Mouse (Mus musculus) gastrocnemius, postnatal 14 days (tissue): ENCODE results near the gene Rnase4. TPM values are rescaled to one million over a fixed set of nuclear protein-coding genes. Genes with fewer than 3 reads are reported as not detected.

Source experiments
- DNase-seq: peaks from one replicate; pipeline ENCODE4 v3.0.0; 2021; ENCODE audit warnings: mixed read lengths
- intact Hi-C: fragments of 180-260 bp; cut with DNase I; formaldehyde crosslinking; loops from one replicate; pipeline ENCODE4 v1.15.1; 2025; ENCODE audit warnings: low total_unique reads
- long read RNA-seq, 2 experiments: library from polyadenylated mRNA; stranded (forward); transcript quantifications; one replicate each; pipeline ENCODE4 v2.0.0; 2021
- total RNA-seq, 2 experiments: library from RNA; stranded (reverse); gene quantifications; 2 replicates each; pipeline ENCODE4 v1.2.3; 2021

Gene Rnase4
- 10 to 100 TPM; 46.5 to 51.1 TPM for total RNA-seq
- long read RNA-seq, experiment 1, transcript Rnase4-201 (2 exons, 1,518 nt) = major isoform, 10 of 13 reads
- long read RNA-seq, experiment 1, partial matches to known transcripts = 2 of 13 reads
- long read RNA-seq, experiment 1, other reads (novel, unspliced or antisense) = 0 of 13 reads
- long read RNA-seq, experiment 2, transcript Rnase4-201 (2 exons, 1,518 nt) = major isoform, 9 of 9 reads
- long read RNA-seq, experiment 2, partial matches to known transcripts = 0 of 9 reads
- long read RNA-seq, experiment 2, other reads (novel, unspliced or antisense) = 0 of 9 reads

DNA sequence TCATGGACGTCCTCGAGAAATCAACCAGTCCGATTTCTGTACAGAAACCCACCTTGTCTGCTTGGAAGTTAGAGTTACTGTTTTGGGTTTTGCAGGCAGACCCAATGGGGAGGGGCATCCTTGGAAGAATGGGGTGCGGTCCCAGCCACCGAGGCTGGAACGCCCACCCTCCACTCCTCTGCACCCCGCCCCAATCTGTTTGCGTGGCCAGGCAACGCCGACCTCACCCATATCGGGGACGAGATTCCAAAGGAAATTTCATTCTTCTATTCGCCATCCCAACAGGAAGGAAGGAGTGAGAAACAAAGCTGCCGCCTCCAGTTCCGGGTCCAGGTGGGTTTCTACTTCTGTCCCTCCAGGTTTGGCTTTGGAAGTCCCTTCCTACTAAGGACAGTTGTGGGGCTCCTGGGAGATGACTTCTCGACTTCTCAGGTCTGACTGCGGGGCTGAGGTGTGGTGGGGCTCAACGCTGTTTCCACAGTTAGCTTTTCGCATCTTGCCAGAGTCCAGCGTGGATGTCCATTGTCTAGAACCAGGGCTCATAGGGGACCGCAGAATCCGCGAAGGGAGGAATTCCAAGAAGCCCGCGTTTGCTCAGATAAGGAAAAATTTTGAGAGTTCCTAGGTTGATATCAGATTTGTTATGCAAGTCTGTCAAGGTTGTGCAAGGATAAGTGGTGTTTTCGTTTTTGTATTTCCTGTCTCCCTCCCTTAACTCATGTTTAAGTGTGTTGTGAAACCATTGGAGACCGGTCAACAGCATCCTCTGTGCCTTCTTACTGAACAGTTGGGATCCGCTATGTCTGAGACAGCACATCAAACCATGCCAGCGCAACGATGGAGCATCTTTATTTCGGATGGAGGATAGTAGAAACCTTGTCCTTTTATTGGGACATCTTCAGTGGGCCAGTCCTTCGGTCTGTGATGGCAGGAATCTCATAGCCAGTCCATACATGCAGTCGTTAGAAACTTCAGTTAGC, at the start of gene Rnase4, which contains the start of gene Ang:
Gene Rnase4, plus strand, starts transcription at position 157 of the 980 bp plus-strand sequence.
Gene Ang, plus strand, starts transcription at position 230 of the 980 bp plus-strand sequence.
- intact Hi-C loops = loop anchor here (10.0 kb wide), 1 partner anchor 286 kb away; the partner anchor contains the start of genes Ccnb1ip1 and Parp2
- peak; percentile 79 for DNase-seq

DNA sequence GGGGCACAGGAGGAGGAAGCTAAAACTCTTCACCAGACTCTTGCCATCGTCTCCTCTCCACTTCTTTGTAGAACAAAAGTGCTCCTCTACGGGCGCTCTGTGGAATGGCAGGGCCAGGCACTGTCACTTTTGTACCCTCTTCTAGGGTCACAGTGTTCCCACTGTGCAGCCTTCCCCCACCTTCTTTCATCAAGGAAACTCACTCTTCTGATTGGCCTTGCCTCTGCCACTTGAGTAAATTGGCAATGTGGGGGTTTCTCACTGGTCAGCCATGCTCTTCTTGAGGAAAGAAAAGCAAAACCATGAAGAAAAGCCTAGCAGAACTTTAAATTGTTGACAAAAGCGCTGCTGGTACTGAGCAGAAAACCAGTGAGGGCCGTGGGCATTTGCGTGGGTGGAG, 49.1 kb upstream of the Rnase4 start, which contains the start of gene Rnase9:
Gene Rnase9, minus strand, starts transcription at position 101 of the 400 bp plus-strand sequence.
- intact Hi-C loops = no loop called here
- no peak for DNase-seq

DNA sequence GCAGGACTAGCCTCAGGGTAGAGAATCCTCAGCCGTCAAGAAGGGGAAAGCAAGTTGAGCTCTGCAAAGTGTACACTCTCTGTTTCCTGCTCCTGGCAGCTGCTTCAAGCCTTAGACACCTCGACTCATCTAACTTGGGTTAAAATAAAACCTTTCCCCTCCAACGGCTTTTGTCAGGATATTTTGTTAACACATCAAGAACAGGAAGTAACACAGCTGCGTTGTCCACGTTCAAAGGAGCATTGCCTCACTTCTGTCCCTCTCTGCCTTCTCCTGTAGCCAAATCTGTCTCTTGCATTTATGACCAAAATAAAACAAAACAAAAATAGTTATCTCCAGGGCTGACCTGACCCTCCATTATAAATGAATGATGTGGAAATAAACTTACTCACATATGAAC, 43.0 kb upstream of the Rnase4 start:
- intact Hi-C loops = no loop called here
- no peak for DNase-seq

DNA sequence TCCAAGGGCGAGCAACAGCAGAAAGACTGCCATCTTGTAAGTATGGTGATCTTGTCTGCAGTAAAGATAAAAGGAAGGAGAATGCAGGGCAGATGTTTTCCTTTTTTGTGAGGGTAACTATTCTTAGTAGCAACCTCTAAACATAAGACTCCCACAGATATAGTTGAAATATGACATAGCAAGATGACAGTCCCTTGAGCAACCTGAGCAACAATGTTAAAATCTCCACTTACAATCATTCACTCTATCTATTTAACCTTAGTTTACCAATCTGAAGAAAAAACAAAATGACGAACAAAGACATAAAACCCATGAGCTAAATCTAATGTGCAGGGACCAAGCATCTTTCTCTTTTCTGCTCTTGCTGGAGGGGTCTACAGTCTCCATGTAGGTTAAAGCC, 40.8 kb upstream of the Rnase4 start, which contains the start of gene Rnase11:
Gene Rnase11, minus strand, starts transcription at position 101 of the 400 bp plus-strand sequence.
- DNase-seq = no peak
- intact Hi-C loops = no loop called here

DNA sequence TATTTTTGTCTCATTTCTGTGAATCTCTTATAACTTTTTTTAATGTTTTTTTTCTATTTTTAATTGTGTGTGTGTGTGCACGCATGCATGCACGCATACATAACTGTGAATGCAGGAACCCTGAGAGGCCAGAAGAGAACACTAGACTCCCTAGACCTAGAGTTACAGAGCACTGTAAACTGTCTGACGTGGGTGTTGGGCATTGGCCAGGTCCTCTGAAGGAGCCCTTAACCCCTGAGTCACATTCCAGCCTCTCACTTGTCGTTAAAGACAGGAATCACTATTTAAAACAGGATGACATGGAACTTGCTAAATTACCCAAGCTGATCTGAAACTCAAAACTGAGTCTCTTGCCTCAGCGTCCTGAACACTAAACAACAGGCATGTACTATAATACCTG, 38.9 kb upstream of the Rnase4 start:
- intact Hi-C loops = no loop called here
- DNase-seq = no peak

DNA sequence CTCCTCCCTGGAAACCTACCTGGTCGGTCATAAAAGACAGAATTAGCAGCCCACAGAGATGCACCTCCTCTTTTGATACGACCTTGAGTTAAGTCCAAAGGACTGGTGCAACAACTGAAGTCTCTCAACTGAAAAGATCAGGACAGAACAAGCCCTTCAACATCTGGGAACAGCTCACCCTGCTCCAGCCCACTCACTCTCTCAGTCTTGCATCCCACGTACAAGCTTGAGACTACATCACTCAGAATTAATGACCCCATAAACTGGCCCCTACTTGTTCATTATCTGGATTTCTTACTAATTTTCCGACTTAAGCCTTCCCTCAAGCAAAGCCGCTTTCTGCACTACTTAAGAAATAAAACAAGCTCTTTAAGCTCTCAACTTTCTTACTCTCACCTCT, 37.7 kb upstream of the Rnase4 start:
- DNase-seq = no peak
- intact Hi-C loops = no loop called here

DNA sequence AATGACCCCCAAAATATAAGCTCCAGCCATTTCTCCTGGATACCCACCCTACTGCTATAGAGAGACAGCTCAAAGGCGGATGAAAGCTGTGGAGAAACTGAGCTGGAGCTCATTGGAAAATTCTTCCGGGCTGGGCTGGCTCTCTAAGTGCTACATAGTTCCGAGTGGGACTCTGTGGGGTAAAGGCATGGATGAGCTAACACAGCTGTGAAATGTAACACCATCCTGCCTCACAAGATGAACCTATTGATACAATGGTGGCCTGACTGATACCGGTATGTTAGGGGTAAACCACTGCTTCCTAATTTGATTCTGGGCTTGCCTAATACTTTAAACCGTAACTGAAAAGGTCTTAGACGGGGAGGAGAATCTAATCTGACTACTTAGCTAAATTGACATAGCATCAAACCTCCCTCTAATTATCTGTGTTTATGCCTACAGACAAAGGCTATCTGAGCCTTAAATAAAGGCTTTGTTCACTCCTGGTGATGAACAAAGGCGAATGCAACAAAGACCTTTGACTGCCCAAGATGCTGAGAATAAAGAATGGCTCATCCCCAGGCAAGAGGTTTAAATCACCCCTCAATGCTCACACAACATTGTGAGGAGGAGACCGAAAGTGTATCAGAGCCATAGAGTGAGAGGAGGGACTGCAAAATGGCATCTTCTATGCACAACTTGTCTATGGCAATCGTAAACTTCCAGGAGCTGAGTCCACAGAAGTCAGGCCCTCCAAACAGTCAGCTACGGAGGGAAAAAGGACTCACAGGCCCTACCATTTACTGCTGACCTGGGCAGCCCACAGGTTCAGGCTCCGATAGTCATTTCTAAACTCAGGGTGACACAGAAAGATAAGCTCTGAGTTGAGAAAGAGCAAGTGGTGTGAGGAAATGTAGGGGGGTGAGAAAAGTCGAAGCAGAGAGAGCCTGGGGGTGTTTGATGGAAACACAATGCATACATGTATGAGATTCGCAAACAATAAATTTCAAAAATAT, 36.3 kb upstream of the Rnase4 start:
- DNase-seq = no peak
- intact Hi-C loops = no loop called here

DNA sequence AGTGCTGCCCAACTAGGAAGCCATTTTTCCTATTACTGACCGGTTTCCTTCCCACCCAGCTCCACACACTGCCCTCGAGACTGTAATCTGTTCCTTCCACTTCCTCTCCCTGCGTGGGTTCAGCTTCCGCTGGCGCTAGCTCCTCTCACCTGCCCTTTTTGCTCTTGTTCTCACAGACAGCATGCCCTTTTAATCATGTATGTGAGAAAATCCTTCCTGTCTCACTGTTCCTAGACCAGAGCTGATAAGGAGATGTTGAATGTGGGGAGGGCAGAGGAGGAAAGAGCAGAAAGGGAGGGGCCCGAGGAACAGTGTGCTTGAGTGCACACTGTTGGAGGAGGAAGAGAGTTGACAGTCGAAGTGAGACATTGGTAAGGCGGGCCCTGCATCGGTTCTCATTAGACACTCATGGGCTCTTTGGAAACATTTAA, 33.5 kb upstream of the Rnase4 start, which contains the start of gene Rnase12:
Gene Rnase12, minus strand, starts transcription at position 261 of the 431 bp plus-strand sequence.
- intact Hi-C loops = no loop called here
- DNase-seq = no peak

DNA sequence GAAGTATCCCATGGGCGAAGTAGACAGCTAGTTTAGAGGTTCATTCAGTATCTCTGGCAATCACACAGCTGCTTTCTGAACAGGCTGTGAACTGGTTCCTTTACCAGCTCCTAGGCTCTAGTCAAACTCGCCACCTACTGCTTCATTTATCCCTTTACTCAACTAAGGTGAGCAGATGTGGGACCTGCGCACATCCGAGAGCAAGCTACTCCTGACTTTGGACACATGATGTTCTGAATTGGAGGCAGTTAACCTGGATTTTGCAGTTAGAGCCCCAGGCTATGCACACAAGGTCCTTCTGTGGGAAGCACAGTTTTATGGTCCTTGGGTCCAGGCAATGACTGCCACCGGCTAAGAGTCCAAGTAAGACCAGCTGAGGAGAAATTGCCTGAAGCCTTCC, 30.1 kb upstream of the Rnase4 start:
- intact Hi-C loops = loop anchor here (5.0 to 10.0 kb wide), 2 partner anchors 33 to 256 kb away; partner anchors contain the start of genes Ccnb1ip1 and Parp2

DNA sequence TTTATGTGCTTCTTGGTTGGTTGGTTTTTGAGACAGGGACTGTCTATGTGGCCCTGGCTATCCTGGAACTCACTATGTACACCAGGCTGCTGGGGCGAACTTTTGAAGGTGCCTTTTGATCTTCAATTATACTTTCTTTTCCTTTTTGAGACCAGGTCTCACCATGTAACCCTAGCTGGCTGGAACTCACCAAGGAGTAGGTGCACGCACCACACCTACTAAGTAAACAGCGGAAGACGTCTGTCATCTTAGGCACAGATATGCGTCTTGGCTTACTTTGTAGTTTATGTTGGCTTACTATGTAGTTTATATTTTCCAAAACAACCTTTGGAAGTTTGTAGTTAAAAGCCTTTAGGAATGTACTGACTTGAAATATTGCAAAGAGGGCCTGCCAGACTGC, 21.9 kb upstream of the Rnase4 start:
- intact Hi-C loops = loop anchor here (10.0 kb wide), 1 partner anchor 264 kb away; the partner anchor contains the start of genes Ccnb1ip1 and Parp2
- DNase-seq = no peak

More for the DNA sequence above, 30.1 kb upstream of the Rnase4 start:
- DNase-seq = no peak

DNA sequence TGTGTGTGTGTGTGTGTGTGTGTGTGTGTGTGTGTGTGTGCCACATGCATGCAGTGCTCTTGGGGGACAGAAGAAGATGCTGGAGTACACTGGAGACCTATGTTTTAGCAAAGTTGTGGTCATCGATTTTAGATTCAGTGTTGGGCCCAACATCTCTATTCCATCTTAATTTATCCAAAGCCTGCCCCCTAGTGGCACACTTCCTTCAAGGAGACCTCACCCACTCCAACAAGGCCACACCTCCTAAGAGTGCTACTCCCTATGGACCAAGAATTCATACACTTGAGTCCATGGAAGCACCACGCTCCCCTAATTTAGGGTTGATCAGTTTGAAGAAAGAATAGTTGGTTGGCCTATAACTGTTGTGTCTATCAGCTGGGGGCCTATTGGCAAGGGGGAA, 21.3 kb upstream of the Rnase4 start:
- intact Hi-C loops = loop anchor here (10.0 kb wide), 1 partner anchor 265 kb away; the partner anchor contains the start of genes Ccnb1ip1 and Parp2
- DNase-seq = no peak

DNA sequence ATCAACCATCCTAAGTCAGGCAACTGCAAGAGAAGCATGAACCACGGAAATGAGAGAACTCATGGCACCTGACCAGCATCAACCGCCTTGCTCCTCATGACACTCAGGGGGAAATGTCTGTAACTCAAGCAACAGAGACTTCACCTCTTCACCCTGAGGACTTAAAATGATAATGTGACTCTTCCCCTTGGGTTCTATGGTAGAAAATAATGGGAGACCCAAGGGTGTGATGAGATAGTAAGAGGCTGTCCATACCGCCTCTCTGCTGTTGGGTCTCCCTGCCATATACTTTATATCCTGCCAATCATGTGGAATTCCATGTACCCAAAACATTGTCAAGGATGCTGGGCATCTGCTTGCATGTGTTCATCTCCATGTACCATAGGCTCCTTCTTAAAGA, 16.5 kb upstream of the Rnase4 start, which contains the start of gene Olfr750:
Gene Olfr750, minus strand, starts transcription at position 101 of the 400 bp plus-strand sequence.
- intact Hi-C loops = no loop called here
- DNase-seq = no peak

DNA sequence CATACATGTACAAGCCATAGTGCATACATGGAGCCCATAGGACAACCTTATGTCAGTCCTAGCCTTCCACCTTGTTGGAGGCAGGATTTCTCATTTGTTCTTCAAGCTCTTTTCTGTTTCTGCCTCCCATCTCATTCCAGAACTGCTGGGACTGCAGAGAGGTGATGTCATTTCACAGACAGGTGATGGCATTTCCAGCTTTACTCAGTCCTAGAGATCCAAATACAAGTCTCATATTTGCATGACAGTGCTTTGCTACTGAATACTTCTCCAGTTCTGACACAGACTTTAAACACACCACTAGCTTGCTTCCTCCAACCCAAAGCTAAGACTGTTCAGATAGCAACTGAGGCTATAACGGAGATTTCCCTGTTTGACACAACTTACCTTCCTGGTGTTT, 11.7 kb upstream of the Rnase4 start:
- intact Hi-C loops = no loop called here
- no peak for DNase-seq

DNA sequence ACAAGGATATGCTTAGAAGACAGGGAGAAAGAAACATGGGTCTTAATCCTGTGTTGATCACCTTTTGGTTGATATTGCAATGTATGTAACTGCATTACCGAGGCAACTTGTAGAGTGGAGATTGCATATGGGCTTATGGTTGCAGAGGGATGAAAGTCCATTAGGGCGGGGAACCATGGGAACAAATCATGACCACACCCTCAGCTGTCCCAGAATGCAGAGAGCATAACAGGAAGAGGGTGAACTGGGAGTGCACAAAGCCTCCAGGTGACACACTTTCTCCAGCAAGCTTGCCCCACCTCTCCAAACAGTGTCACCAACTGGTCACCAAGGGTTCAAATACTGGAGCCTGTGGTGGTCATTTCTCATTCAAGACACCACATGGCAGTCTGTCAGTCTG, 9.8 kb upstream of the Rnase4 start:
- intact Hi-C loops = no loop called here
- no peak for DNase-seq

DNA sequence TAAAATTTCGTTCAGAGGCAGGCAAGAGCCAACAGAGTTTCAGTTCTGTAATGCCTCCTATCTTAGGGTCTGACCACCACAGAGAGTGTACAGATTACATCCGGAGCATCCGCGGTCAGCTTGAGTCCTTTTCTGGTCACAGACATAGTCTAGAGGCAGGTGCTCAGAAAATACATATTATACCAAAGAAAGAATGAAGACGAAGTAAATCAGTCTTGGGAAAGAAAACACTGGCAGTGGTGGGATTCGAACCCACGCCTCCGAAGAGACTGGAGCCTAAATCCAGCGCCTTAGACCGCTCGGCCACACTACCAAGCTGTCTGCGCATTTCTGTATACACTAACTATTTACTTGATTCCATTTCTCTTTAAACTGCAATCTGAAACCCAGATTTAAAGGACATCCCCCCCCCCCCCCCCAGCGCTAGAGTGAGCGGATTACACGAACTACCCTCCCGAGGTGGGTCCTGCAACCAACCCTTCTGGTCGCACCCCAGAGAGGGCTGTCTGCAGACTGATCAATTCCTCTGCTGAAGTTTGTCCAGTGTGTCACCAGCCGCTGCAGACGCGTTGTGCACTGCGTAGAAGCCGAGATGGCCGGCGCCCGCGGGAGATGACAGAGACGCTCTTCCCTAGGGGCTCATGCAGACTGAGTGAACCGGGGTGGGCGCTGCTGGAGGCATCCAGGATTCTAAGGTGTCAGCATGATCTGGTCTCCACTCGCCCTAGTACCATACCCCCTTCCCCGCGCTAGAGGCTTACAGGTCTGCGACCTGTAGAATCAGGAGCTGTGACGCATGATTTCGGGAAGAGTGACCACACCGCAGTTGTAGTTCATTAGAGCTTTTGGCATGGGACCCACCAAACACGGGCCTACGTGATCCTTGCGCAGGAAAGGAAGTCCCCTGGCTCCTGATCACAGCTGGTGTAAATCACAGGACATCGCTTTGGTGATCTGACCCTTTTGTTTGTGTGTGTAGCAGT, 8.0 kb upstream of the Rnase4 start:
- intact Hi-C loops = no loop called here
- peak; percentile 33 for DNase-seq

DNA sequence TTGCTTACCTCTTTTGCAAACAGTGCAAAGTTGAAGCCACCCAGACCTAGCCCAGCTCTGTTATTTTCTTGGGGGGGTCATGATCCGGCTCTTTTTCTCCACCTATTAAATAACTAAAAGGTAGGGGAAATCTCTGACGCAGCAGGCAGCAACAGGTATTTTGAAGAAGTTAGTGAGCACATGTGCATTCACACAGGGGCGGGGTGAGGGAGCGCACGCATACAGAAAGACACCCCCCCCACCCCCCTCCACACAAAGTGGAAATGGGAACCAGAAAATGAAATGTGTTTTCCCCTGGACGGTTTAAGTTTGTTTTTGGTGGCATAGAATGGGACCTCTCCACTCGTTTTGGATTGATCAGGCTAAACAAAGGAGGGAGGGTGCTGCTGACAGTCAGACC, 7.1 kb upstream of the Rnase4 start:
- DNase-seq = no peak
- intact Hi-C loops = no loop called here

DNA sequence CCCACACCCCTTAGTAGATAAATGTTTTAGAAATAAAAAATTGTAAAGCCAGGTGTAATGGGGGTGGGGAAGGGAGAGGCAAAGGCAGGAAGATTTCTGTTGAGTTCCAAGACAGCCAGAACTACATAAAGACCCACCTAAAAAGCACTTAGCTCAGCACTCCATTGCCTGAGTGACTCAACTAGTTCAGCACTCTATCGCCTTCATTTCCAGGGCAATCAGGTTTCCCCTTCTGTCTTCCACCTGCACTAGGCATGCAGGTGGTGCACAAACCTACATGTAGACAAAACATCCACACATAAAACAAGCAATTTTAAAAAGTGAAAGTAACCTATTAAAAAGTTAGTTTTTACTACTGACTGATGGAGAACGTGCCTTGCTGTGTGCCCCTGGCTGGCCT, 5.8 kb upstream of the Rnase4 start:
- DNase-seq = no peak
- intact Hi-C loops = no loop called here
